Mouse (Mus musculus) limb, embryonic 15.5 days (tissue): ENCODE measurements around the gene Tmem39a. TPM values are rescaled to one million over a fixed set of nuclear protein-coding genes. Genes with fewer than 3 reads are reported as not detected.
A peak's percentile ranks its signal among the peaks of the same experiment; 100 is the strongest.

ENCODE experiments used
- ATAC-seq: fragments of 200-750 bp; cut with Nextera tagmentation; 2 replicates; pipeline ENCODE4 v1.8.0; 2017; ENCODE audit warnings: low read depth, moderate TSS enrichment; ENCODE audit not compliant: insufficient number of reproducible peaks, low FRiP score, low TSS enrichment
- H3K27ac ChIP-seq: fragments of 300-500 bp; sonication (generic); 2 replicates; pipeline ENCODE4 v1.5.1; 2015; ENCODE audit warnings: moderate library complexity, mild to moderate bottlenecking, inconsistent platforms
- H3K27me3 ChIP-seq: fragments of 300-500 bp; sonication (generic); 2 replicates; pipeline ENCODE4 v1.6.1; 2015; ENCODE audit warnings: inconsistent platforms
- H3K36me3 ChIP-seq: fragments of 300-500 bp; sonication (generic); 2 replicates; pipeline ENCODE4 v1.6.1; 2015; ENCODE audit warnings: inconsistent platforms
- H3K4me1 ChIP-seq: fragments of 300-500 bp; sonication (generic); 2 replicates; pipeline ENCODE4 v1.6.1; 2015; ENCODE audit warnings: inconsistent platforms
- H3K4me2 ChIP-seq: fragments of 300-500 bp; sonication (generic); 2 replicates; pipeline ENCODE4 v1.6.1; 2015; ENCODE audit warnings: mild to moderate bottlenecking, inconsistent platforms
- H3K4me3 ChIP-seq: fragments of 300-500 bp; sonication (generic); 2 replicates; pipeline ENCODE4 v1.5.1; 2015; ENCODE audit warnings: mild to moderate bottlenecking, inconsistent platforms
- H3K9ac ChIP-seq: fragments of 300-500 bp; sonication (generic); 2 replicates; pipeline ENCODE4 v1.6.1; 2015; ENCODE audit warnings: inconsistent platforms
- H3K9me3 ChIP-seq: fragments of 300-500 bp; sonication (generic); 2 replicates; pipeline ENCODE4 v1.6.1; 2016; ENCODE audit warnings: inconsistent platforms
- WGBS: fragments of 180-500 bp; shearing (Covaris S2); methylation state at CpG from one replicate; pipeline ENCODE4 v1.1.7; 2015; 5-methylcytosine and 5-hydroxymethylcytosine counted together
- polyA plus RNA-seq: library from polyadenylated mRNA; unstranded; fragments of >200 nt; fragmentation: Nextera tagmentation; extraction: Ambion mirVana; gene quantifications from 2 replicates; pipeline ENCODE4 v1.2.1, GENCODE M21; 2015

Gene Tmem39a
- polyA plus RNA-seq, 1 experiment from 2014 or later = 161 TPM

DNA sequence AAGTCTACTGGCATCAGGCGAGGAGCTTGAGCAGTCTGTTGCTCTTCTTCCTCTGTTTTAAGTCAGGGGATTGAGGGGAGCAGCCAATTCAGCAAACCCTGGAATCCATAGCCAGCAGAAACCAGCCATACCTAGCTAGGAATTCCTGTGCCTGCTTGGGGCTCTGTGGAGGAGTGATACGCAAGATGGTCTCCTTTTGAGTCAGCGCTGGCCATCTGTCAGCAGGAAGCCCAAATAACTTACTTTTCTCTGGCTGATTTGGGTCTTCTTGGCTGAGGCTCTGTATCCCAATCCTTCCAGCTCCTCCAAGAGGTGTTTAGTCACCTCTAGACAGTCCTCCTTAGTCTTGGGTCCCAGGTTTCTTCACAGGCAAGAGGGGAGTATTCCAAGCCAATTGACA lies 2.5 kb upstream of the Tmem39a start:
- no peak overlapping the region for H3K4me3 ChIP-seq
- ATAC-seq = no peak
- WGBS = 76% methylated on average over 3 of the region's 3 CpGs
- no peak overlapping the region for H3K4me2 ChIP-seq
- H3K27ac ChIP-seq = no peak overlapping the region
- H3K9me3 ChIP-seq = no peaks in the 10 kb centered on the region
- peaks cover 17% of the 10 kb centered on the region; the same call in 1 of the 2 replicates for H3K27me3 ChIP-seq
- H3K9ac ChIP-seq = no peak overlapping the region
- H3K4me1 ChIP-seq = no peaks in the 10 kb centered on the region
- no peaks in the 10 kb centered on the region for H3K36me3 ChIP-seq

DNA sequence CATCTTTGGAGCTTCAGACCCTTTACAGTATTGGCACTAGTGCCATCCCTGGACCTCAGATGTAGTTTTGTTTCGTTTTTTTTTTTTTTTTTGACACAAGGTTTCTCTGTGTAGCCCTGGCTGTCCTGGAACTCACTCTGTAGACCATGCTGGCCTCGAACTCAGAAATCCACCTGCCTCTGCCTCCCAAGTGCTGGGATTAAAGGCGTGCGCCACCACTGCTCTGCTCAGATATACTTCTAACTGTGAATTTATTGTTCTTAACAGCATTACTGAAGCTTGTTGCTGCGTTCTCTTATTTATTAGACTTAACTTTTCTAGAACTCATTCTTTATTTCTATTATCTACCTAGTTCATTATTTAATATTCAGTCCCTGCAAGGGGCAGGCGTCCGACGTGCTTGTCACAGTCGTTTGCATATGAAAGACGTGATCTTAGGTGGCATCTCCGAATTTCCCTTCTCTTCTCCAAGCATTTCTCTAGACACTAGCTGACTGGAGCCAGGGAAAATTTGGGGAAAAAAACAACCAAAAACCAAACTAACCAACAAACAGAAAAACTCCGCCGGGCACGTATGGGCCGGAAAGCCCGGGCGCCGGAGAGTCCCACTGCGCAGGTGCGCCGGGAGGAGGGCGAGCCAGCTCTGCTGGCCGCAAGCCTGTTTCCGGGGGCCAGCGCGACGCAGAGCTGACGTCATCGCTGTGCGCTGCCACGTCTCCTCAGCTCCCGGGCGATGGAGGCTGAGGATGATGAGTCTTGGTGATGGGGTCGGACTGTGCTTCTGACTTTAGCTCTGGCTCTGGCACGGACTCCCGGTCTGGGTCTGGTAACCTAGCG lies 3.9 kb downstream of the Tmem39a start:
- peak overlapping the region; percentile 83 for H3K4me3 ChIP-seq
- WGBS = 7% methylated on average over 37 of the region's 37 CpGs
- peak; percentile 95 for ATAC-seq

GRCm38 (mm10) chr16:38562968-38563327 lies 4.5 kb downstream of the Tmem39a start:
- under 1% methylated on average over 25 of the region's 25 CpGs for WGBS
- peak; percentile 63; the same call in 1 of the 2 replicates for ATAC-seq
- peak overlapping the region; percentile 83 for H3K4me3 ChIP-seq

More for the DNA sequence above, 3.9 kb downstream of the Tmem39a start:
- Histone ChIP-seq H3K36me3 (peaks cover 19% of the 10 kb centered on the region), H3K9ac (peak overlapping the region; percentile 84), H3K27me3 (peaks cover 4% of the 10 kb centered on the region; the same call in 1 of the 2 replicates), H3K9me3 (no peaks in the 10 kb centered on the region), H3K4me1 (peaks cover 21% of the 10 kb centered on the region), H3K27ac (peak overlapping the region; percentile 86), H3K4me2 (peak overlapping the region; percentile 45)

DNA sequence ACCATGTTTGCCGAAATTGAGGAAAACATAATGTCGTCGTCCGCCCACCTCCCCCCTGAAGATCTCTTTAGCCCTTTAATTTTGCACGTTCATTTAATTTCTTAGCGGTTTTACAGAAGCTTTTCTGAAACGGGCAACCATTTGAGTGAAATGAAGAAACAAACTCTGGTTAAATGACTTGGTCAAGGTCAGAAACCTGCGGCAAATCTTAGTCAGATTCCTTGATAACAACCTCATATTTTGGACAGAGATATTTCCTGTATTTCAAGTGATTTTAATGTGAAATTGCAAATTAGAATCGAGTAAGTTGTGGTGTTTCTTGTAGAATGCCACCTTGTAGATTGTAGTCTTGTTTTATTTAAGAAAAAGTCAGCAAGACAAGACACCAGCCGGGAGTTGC lies 5.0 kb downstream of the Tmem39a start:
- H3K27me3 ChIP-seq = peaks cover 4% of the 10 kb centered on the region; the same call in 1 of the 2 replicates
- no peak overlapping the region for H3K27ac ChIP-seq
- ATAC-seq = no peak
- H3K9ac ChIP-seq = peak overlapping the region; percentile 84
- H3K4me2 ChIP-seq = peak overlapping the region; percentile 45
- H3K4me1 ChIP-seq = peaks cover 21% of the 10 kb centered on the region
- H3K9me3 ChIP-seq = no peaks in the 10 kb centered on the region
- H3K4me3 ChIP-seq = peak overlapping the region; percentile 83
- 26% methylated on average over 10 of the region's 10 CpGs for WGBS
- peaks cover 28% of the 10 kb centered on the region for H3K36me3 ChIP-seq

More at GRCm38 (mm10) chr16:38562968-38563327, 4.5 kb downstream of the Tmem39a start:
- H3K27ac ChIP-seq = peak overlapping the region; percentile 86
- H3K27me3 ChIP-seq = peaks cover 4% of the 10 kb centered on the region; the same call in 1 of the 2 replicates
- no peaks in the 10 kb centered on the region for H3K9me3 ChIP-seq
- peaks cover 21% of the 10 kb centered on the region for H3K4me1 ChIP-seq
- H3K9ac ChIP-seq = peak overlapping the region; percentile 84
- H3K4me2 ChIP-seq = peak overlapping the region; percentile 45
- H3K36me3 ChIP-seq = peaks cover 22% of the 10 kb centered on the region

GRCm38 (mm10) chr16:38568192-38568591 lies 9.7 kb downstream of the Tmem39a start:
- whole genome bisulfite sequencing = 91% methylated on average over 5 of the region's 5 CpGs
- peaks cover 66% of the 10 kb centered on the region for H3K36me3 ChIP-seq

DNA sequence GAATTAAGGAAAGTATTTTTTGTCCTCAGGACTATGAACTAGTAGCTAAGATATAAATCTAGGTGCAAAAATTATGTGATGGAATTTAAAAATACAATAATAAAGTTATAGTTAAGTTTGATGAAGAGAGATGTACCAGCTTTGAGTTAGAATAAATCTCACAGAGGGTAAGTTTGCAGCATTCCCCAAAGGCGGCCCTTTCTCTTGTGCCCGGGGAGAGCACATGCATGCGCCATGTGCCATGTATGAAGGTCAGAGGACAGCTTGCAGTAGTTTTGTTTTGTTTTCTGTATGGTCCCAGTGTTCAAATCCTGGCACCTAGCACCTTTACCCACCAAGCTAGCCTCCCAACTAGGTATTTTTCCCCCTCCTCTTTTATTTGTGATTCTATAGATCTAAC lies 13.0 kb downstream of the Tmem39a start:
- H3K9ac ChIP-seq = no peak overlapping the region
- H3K4me2 ChIP-seq = no peak overlapping the region
- H3K36me3 ChIP-seq = peaks cover 68% of the 10 kb centered on the region
- no peak for ATAC-seq
- 98% methylated on average over 3 of the region's 3 CpGs for WGBS
- H3K27ac ChIP-seq = no peak overlapping the region
- H3K4me1 ChIP-seq = no peaks in the 10 kb centered on the region
- H3K27me3 ChIP-seq = no peaks in the 10 kb centered on the region
- no peaks in the 10 kb centered on the region for H3K9me3 ChIP-seq
- no peak overlapping the region for H3K4me3 ChIP-seq

More at GRCm38 (mm10) chr16:38568192-38568591, 9.7 kb downstream of the Tmem39a start:
- Histone ChIP-seq H3K4me3 (no peak overlapping the region), H3K9me3 (no peaks in the 10 kb centered on the region), H3K27ac (no peak overlapping the region), H3K4me1 (peaks cover 21% of the 10 kb centered on the region), H3K9ac (no peak overlapping the region), H3K27me3 (no peaks in the 10 kb centered on the region), H3K4me2 (no peak overlapping the region)
- no peak for ATAC-seq

GRCm38 (mm10) chr16:38584761-38585160 lies 26.3 kb downstream of the Tmem39a start:
- Histone ChIP-seq H3K4me1 (no peaks in the 10 kb centered on the region), H3K27ac (no peak overlapping the region), H3K4me2 (no peak overlapping the region), H3K27me3 (no peaks in the 10 kb centered on the region), H3K9ac (no peak overlapping the region), H3K36me3 (peaks cover 90% of the 10 kb centered on the region), H3K4me3 (no peak overlapping the region), H3K9me3 (no peaks in the 10 kb centered on the region)
- ATAC-seq = no peak
- 87% methylated on average over 7 of the region's 7 CpGs for WGBS

- no peak overlapping the region for H3K9ac ChIP-seq
- no peak overlapping the region for H3K4me2 ChIP-seq
- no peak overlapping the region for H3K4me3 ChIP-seq
- no peaks in the 10 kb centered on the region for H3K9me3 ChIP-seq
- H3K27ac ChIP-seq = no peak overlapping the region
- H3K4me1 ChIP-seq = no peaks in the 10 kb centered on the region
- no peaks in the 10 kb centered on the region for H3K27me3 ChIP-seq
- ATAC-seq = no peak
- H3K36me3 ChIP-seq = peaks cover 90% of the 10 kb centered on the region
- WGBS = 89% methylated on average over 5 of the region's 5 CpGs
Observed at GRCm38 (mm10) chr16:38585186-38585585, 26.7 kb downstream of the Tmem39a start.

DNA sequence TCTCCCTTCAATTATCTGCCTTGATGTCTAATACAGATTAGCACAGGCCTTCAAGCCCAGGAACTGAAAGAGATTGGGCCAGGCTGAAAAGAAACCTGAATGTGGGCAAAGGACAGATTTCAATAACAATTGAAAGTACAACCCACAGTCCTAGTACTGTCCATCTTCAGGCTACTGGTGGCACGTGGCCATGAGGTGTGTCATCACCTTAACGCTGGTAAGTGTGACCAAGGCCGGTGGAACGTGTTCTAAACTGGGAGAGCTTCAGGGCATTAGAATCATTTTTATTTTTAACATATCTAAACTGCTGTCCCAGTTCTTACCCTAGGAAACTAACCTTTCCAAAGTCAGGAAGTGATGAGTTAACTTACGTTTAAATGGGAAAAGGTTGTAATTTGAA lies 28.7 kb downstream of the Tmem39a start:
- no peak for ATAC-seq
- peaks cover 89% of the 10 kb centered on the region for H3K36me3 ChIP-seq
- 81% methylated on average over 5 of the region's 5 CpGs for WGBS
- no peak overlapping the region for H3K27ac ChIP-seq
- H3K9ac ChIP-seq = no peak overlapping the region
- no peaks in the 10 kb centered on the region for H3K4me1 ChIP-seq
- no peaks in the 10 kb centered on the region for H3K9me3 ChIP-seq
- H3K27me3 ChIP-seq = no peaks in the 10 kb centered on the region
- H3K4me3 ChIP-seq = no peak overlapping the region
- no peak overlapping the region for H3K4me2 ChIP-seq

DNA sequence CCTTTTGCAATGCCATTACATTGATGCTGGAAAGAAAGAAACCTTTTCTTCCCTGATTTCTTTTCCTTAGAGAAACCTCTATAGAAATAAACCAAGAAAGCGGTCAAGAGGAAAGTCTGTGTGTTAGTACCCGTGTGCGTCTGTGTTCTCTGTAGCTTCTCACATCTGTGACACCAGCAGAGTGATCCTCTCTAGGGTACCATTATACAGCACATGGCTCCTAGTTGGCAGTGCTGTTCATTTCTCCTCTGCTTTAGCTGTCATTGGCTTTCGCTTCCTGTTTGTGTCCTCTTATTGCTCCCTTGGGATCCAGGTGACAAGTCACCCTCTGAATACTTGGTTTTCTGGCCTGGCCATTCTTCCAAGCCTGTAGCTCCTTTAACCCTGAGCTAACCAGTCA lies 29.1 kb downstream of the Tmem39a start:
- Histone ChIP-seq H3K27me3 (no peaks in the 10 kb centered on the region), H3K27ac (no peak overlapping the region), H3K4me2 (no peak overlapping the region), H3K4me3 (no peak overlapping the region), H3K9ac (no peak overlapping the region), H3K4me1 (no peaks in the 10 kb centered on the region), H3K9me3 (no peaks in the 10 kb centered on the region), H3K36me3 (peaks cover 89% of the 10 kb centered on the region)
- 72% methylated on average over 4 of the region's 4 CpGs for WGBS
- ATAC-seq = no peak

- no peak for ATAC-seq
- H3K4me3 ChIP-seq = no peak overlapping the region
- H3K4me1 ChIP-seq = no peaks in the 10 kb centered on the region
- H3K36me3 ChIP-seq = peaks cover 78% of the 10 kb centered on the region
- WGBS = 84% methylated on average over 3 of the region's 3 CpGs
- H3K9me3 ChIP-seq = no peaks in the 10 kb centered on the region
- H3K27me3 ChIP-seq = no peaks in the 10 kb centered on the region
- H3K9ac ChIP-seq = no peak overlapping the region
- no peak overlapping the region for H3K27ac ChIP-seq
- no peak overlapping the region for H3K4me2 ChIP-seq
Observed at GRCm38 (mm10) chr16:38591506-38591905, 33.0 kb downstream of the Tmem39a start.

DNA sequence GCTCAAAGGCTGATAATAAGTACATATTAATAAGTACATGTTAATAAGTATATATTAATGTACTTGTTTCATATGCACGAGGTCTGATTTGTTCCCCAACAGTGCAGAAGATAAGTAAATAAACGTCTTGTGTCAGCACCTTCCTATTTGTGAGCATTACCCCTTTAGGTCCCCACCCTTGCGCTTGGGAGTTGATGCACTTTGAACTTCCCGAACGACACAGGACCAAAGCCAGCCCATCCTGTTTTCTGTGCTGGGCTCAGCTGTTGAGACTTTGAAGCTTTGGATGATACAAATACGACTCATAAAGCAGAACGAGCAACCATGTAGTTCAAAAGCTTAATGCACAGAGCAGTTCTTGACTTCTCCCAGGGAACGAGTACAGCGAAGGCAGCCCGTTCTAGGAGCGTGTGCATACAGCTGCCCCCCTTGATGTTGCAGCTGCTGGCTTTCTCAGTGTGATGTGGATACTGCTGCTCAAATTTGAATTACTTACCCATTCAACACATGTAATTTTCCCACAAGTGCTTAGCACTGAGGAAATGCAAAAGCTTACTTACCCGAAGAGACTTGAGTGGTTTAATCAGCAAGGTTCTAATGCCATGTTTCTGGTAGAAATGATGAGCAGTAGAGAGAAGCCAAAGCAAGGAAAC lies 33.7 kb downstream of the Tmem39a start:
- H3K27ac ChIP-seq = no peak overlapping the region
- H3K36me3 ChIP-seq = peaks cover 72% of the 10 kb centered on the region
- H3K4me2 ChIP-seq = no peak overlapping the region
- no peak for ATAC-seq
- H3K9me3 ChIP-seq = no peaks in the 10 kb centered on the region
- H3K27me3 ChIP-seq = no peaks in the 10 kb centered on the region
- H3K4me3 ChIP-seq = no peak overlapping the region
- no peaks in the 10 kb centered on the region for H3K4me1 ChIP-seq
- 81% methylated on average over 12 of the region's 12 CpGs for WGBS
- H3K9ac ChIP-seq = no peak overlapping the region
